Mouse (Mus musculus): ENCODE measurements around the gene Zdhhc1.
A peak's percentile ranks its signal among the peaks of the same experiment; 100 is the strongest.

Zdhhc1 gene

GRCm38 (mm10) chr8:105477792-105478191 is 18.9 kb downstream of the Zdhhc1 start:
- DNase-seq (ENCODE audit: low read depth, low spot score) = no peak

GRCm38 (mm10) chr8:105476628-105477413 is 19.9 kb downstream of the Zdhhc1 start:
- no peak for DNase-seq (ENCODE audit: low read depth, low spot score)

GRCm38 (mm10) chr8:105476161-105476560 is 20.5 kb downstream of the Zdhhc1 start:
- no peak for DNase-seq (ENCODE audit: low read depth, low spot score)

- no peak for DNase-seq (ENCODE audit: low read depth, low spot score)
These were observed 21.0 kb downstream of the Zdhhc1 start for GRCm38 (mm10) chr8:105475742-105476141.

GRCm38 (mm10) chr8:105475254-105475653 is 21.4 kb downstream of the Zdhhc1 start:
- no peak for DNase-seq (ENCODE audit: low read depth, low spot score)

GRCm38 (mm10) chr8:105474680-105475079 is 22.0 kb downstream of the Zdhhc1 start:
- DNase-seq (ENCODE audit: low read depth, low spot score) = no peak

- no peak for DNase-seq (ENCODE audit: low read depth, low spot score)
These were observed 22.7 kb downstream of the Zdhhc1 start for GRCm38 (mm10) chr8:105473816-105474606.

- DNase-seq (ENCODE audit: low read depth, low spot score) = no peak
These were observed 23.7 kb downstream of the Zdhhc1 start for GRCm38 (mm10) chr8:105472983-105473382.

GRCm38 (mm10) chr8:105472414-105472932 is 24.2 kb downstream of the Zdhhc1 start:
- no peak for DNase-seq (ENCODE audit: low read depth, low spot score)

GRCm38 (mm10) chr8:105471314-105472015 is 25.2 kb downstream of the Zdhhc1 start, which contains the start of gene Tppp3:
TSS of gene Tppp3 (minus strand) at chr8:105471526.
- DNase-seq (ENCODE audit: low read depth, low spot score) = peak; percentile 91

- DNase-seq (ENCODE audit: low read depth, low spot score) = no peak
These were observed 25.9 kb downstream of the Zdhhc1 start for GRCm38 (mm10) chr8:105470681-105471313.

GRCm38 (mm10) chr8:105470262-105470661 is 26.4 kb downstream of the Zdhhc1 start:
- no peak for DNase-seq (ENCODE audit: low read depth, low spot score)

- DNase-seq (ENCODE audit: low read depth, low spot score) = no peak
These were observed 26.9 kb downstream of the Zdhhc1 start for GRCm38 (mm10) chr8:105469816-105470215.

GRCm38 (mm10) chr8:105469041-105469695 is 27.5 kb downstream of the Zdhhc1 start:
- DNase-seq (ENCODE audit: low read depth, low spot score) = no peak

- no peak for DNase-seq (ENCODE audit: low read depth, low spot score)
These were observed 28.5 kb downstream of the Zdhhc1 start for GRCm38 (mm10) chr8:105468002-105468720.

GRCm38 (mm10) chr8:105467396-105467985 is 29.2 kb downstream of the Zdhhc1 start:
- DNase-seq (ENCODE audit: low read depth, low spot score) = no peak

- no peak for DNase-seq (ENCODE audit: low read depth, low spot score)
These were observed 29.9 kb downstream of the Zdhhc1 start for GRCm38 (mm10) chr8:105466700-105467291.

GRCm38 (mm10) chr8:105466246-105466645 is 30.5 kb downstream of the Zdhhc1 start:
- DNase-seq (ENCODE audit: low read depth, low spot score) = no peak

GRCm38 (mm10) chr8:105464595-105464994 is 32.1 kb downstream of the Zdhhc1 start:
- no peak for DNase-seq (ENCODE audit: low read depth, low spot score)
